Comparison of ENCODE assay signal across 7 mouse cellular contexts in the genomic region with DNA sequence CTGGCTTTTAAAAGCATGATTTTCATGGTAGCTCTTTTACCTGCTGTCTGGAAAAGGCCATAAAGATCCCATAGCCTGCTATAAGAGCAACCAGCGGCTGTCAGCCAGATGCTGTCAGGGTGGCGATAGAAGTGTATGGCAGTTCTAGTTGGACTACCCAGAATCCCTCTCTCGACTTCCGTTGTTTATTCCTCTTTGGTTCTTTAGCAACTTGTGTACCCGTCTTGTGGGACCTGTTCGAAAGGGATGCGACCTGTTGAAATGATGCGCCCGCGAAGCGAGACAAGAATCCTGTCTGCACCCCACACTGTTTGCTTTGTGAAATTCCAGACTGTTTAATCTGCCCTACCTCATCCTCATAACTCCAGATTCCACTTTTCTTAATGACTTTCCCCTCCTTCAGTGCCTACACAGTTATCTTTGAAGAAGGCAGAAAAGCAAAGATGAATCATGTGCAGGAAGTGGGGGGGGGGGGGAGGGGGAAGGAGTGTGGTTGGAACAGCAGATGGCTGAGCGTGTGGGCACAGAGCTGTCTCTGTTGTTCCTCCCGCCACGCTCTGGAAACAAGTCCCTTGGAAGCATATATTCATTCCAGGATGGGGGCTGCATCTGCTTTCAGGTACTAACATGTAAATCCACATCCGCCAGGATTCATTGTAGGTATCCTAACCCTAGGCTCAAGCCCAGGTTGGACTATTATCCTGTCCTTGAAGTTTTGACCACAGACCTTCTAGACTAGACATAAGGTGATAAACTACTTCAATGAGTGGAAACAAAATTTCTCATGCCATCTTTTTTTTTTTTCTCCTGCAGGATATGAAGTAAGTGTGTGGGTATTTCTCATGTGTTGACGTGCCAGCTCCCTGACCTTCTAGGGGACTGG. TPM values are rescaled to one million over a fixed set of nuclear protein-coding genes. Genes with fewer than 3 reads are reported as not detected.
A peak's percentile ranks its signal among the peaks of the same experiment; 100 is the strongest.
DNase-seq lines count a peak whose midpoint lies in the region; ATAC-seq and TF ChIP-seq lines count a peak whose summit lies in the region.

No protein-coding gene starts in this region.

- no peak overlapping the region for H3K4me3 ChIP-seq in left cerebral cortex, adult 2 months

- DNase-seq in left cerebral cortex, adult 2 months (ENCODE audit: extremely low spot score in 1 of 2, low spot score in 2 of 2): peak; percentile 51 to 61
- DNase-seq in left cerebral cortex, postnatal 4 days: no peak
- DNase-seq in lung, postnatal 4 days: peak; percentile 30 to 41
- peak; percentile 73 for DNase-seq in thymus, postnatal 14 days
- DNase-seq in kidney, postnatal 25 days: no peak

- ATAC-seq in activated CD4-positive, CD25-positive, alpha-beta regulatory T cell, adult 4 months: peak; percentile 79
- peak; percentile 75 for ATAC-seq in granulocyte monocyte progenitor cell, adult 5-6 weeks (replicated peaks; ENCODE audit: poor library complexity, severe bottlenecking)

- TF ChIP-seq CTCF in left cerebral cortex, adult 2 months (IDR thresholded peaks at IDR 0.05): no peak

- H3K27ac ChIP-seq in left cerebral cortex, adult 2 months: peak overlapping the region; percentile 55

- intact Hi-C loops in left cerebral cortex, adult 2 months (cut with DNase I): loop anchor here (1.0 to 5.0 kb wide), 3 partner anchors 19 to 154 kb away; no protein-coding TSS in a partner anchor
- intact Hi-C loops in left cerebral cortex, postnatal 4 days (cut with DNase I): no loop called here

RNA-seq across cellular contexts. Expression of gene Dusp6, which starts 21.0 kb away (rescaled TPM):
- 100 to 1,000 TPM; 101 to 116 TPM for total RNA-seq in left cerebral cortex, adult 2 months (2021)
- 10 to 100 TPM; 52.6 to 53.1 TPM for total RNA-seq in left cerebral cortex, postnatal 4 days (2021)
- 10 to 100 TPM; 26.0 to 35.2 TPM for polyA plus RNA-seq in activated CD4-positive, CD25-positive, alpha-beta regulatory T cell, adult 4 months (2017; shearing (Covaris generic))
- total RNA-seq in granulocyte monocyte progenitor cell, adult 5-6 weeks (2014; fragmentation: Nextera tagmentation): 11.6 and 12.2 TPM in 2 replicates
- total RNA-seq in granulocyte monocyte progenitor cell, adult 5-6 weeks (2017): 20.0 and 26.9 TPM in 2 replicates

Comparison
In these comparisons a context has a peak if more than half of its experiments do, and no peak if none do; other contexts are left out.
1. DNase-seq: peak in left cerebral cortex, adult 2 months (2 of 2), lung, postnatal 4 days (2 of 2) and thymus, postnatal 14 days (single experiment); none in left cerebral cortex, postnatal 4 days (single experiment) and kidney, postnatal 25 days (0 of 2).